1 mouse cellular context compared by ENCODE assay signal in the genomic region with DNA sequence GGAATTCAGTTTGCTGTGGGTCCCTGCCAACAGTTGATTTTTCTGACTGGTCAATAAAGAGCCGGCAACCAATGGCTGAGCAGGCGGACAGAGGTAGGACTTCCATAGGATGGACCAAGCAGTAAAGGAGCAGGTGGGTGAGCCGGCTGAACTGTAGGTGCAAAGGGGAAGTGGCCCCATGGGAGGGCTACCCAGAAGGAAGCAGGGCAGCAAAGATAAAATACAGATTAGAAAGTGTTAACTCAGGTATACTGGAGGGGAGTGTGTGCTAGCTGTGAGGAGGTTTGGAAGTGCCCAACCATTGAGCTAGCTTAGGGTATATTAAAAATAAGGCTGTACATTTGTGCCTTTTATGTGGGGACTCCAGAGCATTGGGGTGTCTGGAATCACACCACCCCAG.
TF ChIP-seq lines count a peak whose summit lies in the region.

No protein-coding gene starts in this region.

TF ChIP-seq in MEL, 35 proteins besides CTCF, POLR2A, EP300 and RAD21 (continued from another document):
- TF ChIP-seq TAL1 (IDR thresholded peaks at IDR 0.05; ENCODE audit: low read length), result peak; percentile 37
- TF ChIP-seq MAFK (IDR thresholded peaks at IDR 0.05; ENCODE audit: borderline replicate concordance, low read depth, low read length), result peak; percentile 72; the same call in 1 of the 2 replicates
- TF ChIP-seq UBTF (IDR thresholded peaks at IDR 0.05; ENCODE audit: borderline replicate concordance, insufficient read depth, low read depth, low read length), result no peak
- no peak for TF ChIP-seq ELF1 (IDR thresholded peaks at IDR 0.05; ENCODE audit: low read depth, low read length)
TF ChIP-seq in MEL: peak in this region for 6.
